Mouse (Mus musculus) adipocyte (in vitro differentiated cells): ENCODE data around the gene Mrfap1.

Experiments used
- DNase-seq: peaks from one replicate; pipeline ENCODE4 v3.0.0-alpha.2; 2016; ENCODE audit warnings: low spot score

Gene Mrfap1

GRCm38 (mm10) chr5:36796296-36797014 is at the start of gene Mrfap1:
Gene Mrfap1, minus strand, starts transcription at chr5:36796772.
- DNase-seq: peak; percentile 94

- no peak for DNase-seq
Measured at GRCm38 (mm10) chr5:36844490-36844889, 47.9 kb upstream of the Mrfap1 start.

- no peak for DNase-seq
Measured at GRCm38 (mm10) chr5:36841701-36842100, 45.1 kb upstream of the Mrfap1 start.

- no peak for DNase-seq
Measured at GRCm38 (mm10) chr5:36840092-36840491, 43.5 kb upstream of the Mrfap1 start.

- DNase-seq: no peak
Measured at GRCm38 (mm10) chr5:36839602-36840001, 43.0 kb upstream of the Mrfap1 start.

GRCm38 (mm10) chr5:36839032-36839431 is 42.5 kb upstream of the Mrfap1 start:
- DNase-seq: no peak

- peak; percentile 86 for DNase-seq
Measured at GRCm38 (mm10) chr5:36835933-36836332, 39.4 kb upstream of the Mrfap1 start.

GRCm38 (mm10) chr5:36831272-36831671 is 34.7 kb upstream of the Mrfap1 start:
- DNase-seq: no peak

GRCm38 (mm10) chr5:36829913-36830879 is 33.6 kb upstream of the Mrfap1 start, which contains the start of gene Man2b2:
Gene Man2b2, minus strand, starts transcription at chr5:36830653.
- DNase-seq: peak; percentile 89

GRCm38 (mm10) chr5:36829098-36829497 is 32.5 kb upstream of the Mrfap1 start:
- no peak for DNase-seq

GRCm38 (mm10) chr5:36822907-36823306 is 26.3 kb upstream of the Mrfap1 start:
- no peak for DNase-seq

- peak; percentile 53 for DNase-seq
Measured at GRCm38 (mm10) chr5:36820142-36820541, 23.6 kb upstream of the Mrfap1 start.

- DNase-seq: no peak
Measured at GRCm38 (mm10) chr5:36819742-36820141, 23.2 kb upstream of the Mrfap1 start.

- no peak for DNase-seq
Measured at GRCm38 (mm10) chr5:36817738-36818137, 21.2 kb upstream of the Mrfap1 start.

GRCm38 (mm10) chr5:36814554-36814953 is 18.0 kb upstream of the Mrfap1 start:
- peak; percentile 61 for DNase-seq

- peak; percentile 79 for DNase-seq
Measured at GRCm38 (mm10) chr5:36811413-36811812, 14.8 kb upstream of the Mrfap1 start.

GRCm38 (mm10) chr5:36810634-36811033 is 14.1 kb upstream of the Mrfap1 start:
- no peak for DNase-seq

GRCm38 (mm10) chr5:36809123-36809522 is 12.6 kb upstream of the Mrfap1 start:
- DNase-seq: no peak

GRCm38 (mm10) chr5:36807106-36807505 is 10.5 kb upstream of the Mrfap1 start:
- DNase-seq: no peak

GRCm38 (mm10) chr5:36797291-36797690 is 719 bp upstream of the Mrfap1 start:
- peak; percentile 62 for DNase-seq

GRCm38 (mm10) chr5:36795647-36796295 is 801 bp downstream of the Mrfap1 start:
- DNase-seq: peak; percentile 73

GRCm38 (mm10) chr5:36791861-36792260 is 4.7 kb downstream of the Mrfap1 start:
- peak; percentile 28 for DNase-seq
